26 mouse cellular contexts compared by ENCODE assay signal in the genomic region with DNA sequence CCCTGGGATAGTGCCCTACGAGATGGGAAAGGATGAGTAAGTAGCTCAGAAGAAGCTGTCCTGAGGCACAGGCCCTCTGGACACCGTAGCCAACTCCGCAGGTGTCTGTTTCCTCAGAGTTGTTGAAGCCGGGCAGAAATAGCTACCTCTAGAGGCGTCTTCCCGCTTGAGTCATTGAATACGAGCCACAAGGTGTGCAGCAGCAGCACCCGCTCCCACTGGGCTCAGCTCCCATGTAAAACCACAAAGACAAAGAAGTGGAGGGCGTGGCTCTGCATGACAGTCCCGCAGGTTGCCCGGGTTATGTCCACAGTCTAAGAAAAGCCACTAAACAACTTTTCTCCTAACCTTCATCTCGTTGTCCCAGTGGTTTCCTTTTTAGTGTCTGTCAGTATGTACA. TPM values are rescaled to one million over a fixed set of nuclear protein-coding genes. Genes with fewer than 3 reads are reported as not detected.
DNase-seq lines count a peak whose midpoint lies in the region; ATAC-seq and TF ChIP-seq lines count a peak whose summit lies in the region.
"Had no signal": no experiment of that assay in that cellular context is flagged by ENCODE, and none has a peak within 500 bp of the region (broad histone marks: within the 10 kb centered on the region; RNA-seq: fewer than 3 reads in every experiment).

No protein-coding gene starts in this region.

- TF ChIP-seq EP300 in lung, postnatal 0 days (IDR thresholded peaks at IDR 0.05), result no peak

- no peak for TF ChIP-seq POLR2A in lung, adult 2 months (IDR thresholded peaks at IDR 0.05; ENCODE audit: borderline replicate concordance, extremely low read depth, low read depth, low read length)

- no peak overlapping the region for H3K9ac ChIP-seq in embryonic facial prominence, embryonic 14.5 days (ENCODE audit: low read depth, low read length)
- no peak overlapping the region for H3K9ac ChIP-seq in lung, postnatal 0 days (replicated peaks; ENCODE audit: low read depth)
- H3K9ac ChIP-seq in midbrain, embryonic 11.5 days (ENCODE audit: low read length), result no peak overlapping the region
- H3K9ac ChIP-seq: embryonic facial prominence, embryonic 13.5 days; forebrain, embryonic 13.5 days; heart, embryonic 13.5 days; hindbrain, embryonic 15.5 days had no signal

- no peaks in the 10 kb centered on the region for H3K9me3 ChIP-seq in embryonic facial prominence, embryonic 14.5 days (ENCODE audit: control insufficient read depth, low read length)
- H3K9me3 ChIP-seq in embryonic facial prominence, embryonic 10.5 days, result no peaks in the 10 kb centered on the region
- no peaks in the 10 kb centered on the region for H3K9me3 ChIP-seq in lung, postnatal 0 days (ENCODE audit: low read length)
- H3K9me3 ChIP-seq in midbrain, embryonic 11.5 days (ENCODE audit: control insufficient read depth, low read length), result no peaks in the 10 kb centered on the region
- H3K9me3 ChIP-seq in midbrain, embryonic 10.5 days (replicated peaks), result no peaks in the 10 kb centered on the region
- H3K9me3 ChIP-seq: embryonic facial prominence, embryonic 13.5 days; forebrain, embryonic 10.5 days; forebrain, embryonic 13.5 days; heart, embryonic 10.5 days; heart, embryonic 13.5 days; hindbrain, embryonic 15.5 days had no signal

- no peaks in the 10 kb centered on the region for H3K27me3 ChIP-seq in embryonic facial prominence, embryonic 14.5 days (replicated peaks; ENCODE audit: control insufficient read depth, insufficient read depth, low read length)
- no peaks in the 10 kb centered on the region for H3K27me3 ChIP-seq in embryonic facial prominence, embryonic 10.5 days (replicated peaks; ENCODE audit: low read depth, poor library complexity, severe bottlenecking)
- H3K27me3 ChIP-seq in lung, postnatal 0 days (replicated peaks; ENCODE audit: insufficient read depth, low read length), result no peaks in the 10 kb centered on the region
- no peaks in the 10 kb centered on the region for H3K27me3 ChIP-seq in midbrain, embryonic 11.5 days (ENCODE audit: control insufficient read depth, insufficient read depth, low read length)
- H3K27me3 ChIP-seq in midbrain, embryonic 10.5 days (ENCODE audit: low read depth, poor library complexity, severe bottlenecking), result no peaks in the 10 kb centered on the region
- H3K27me3 ChIP-seq: embryonic facial prominence, embryonic 13.5 days; forebrain, embryonic 13.5 days; heart, embryonic 13.5 days; hindbrain, embryonic 15.5 days had no signal

- H3K4me2 ChIP-seq in embryonic facial prominence, embryonic 14.5 days (ENCODE audit: low read depth, low read length), result no peak overlapping the region
- H3K4me2 ChIP-seq in lung, postnatal 0 days (replicated peaks; ENCODE audit: low read depth, low read length), result no peak overlapping the region
- H3K4me2 ChIP-seq in midbrain, embryonic 11.5 days, result no peak overlapping the region
- H3K4me2 ChIP-seq: embryonic facial prominence, embryonic 13.5 days; forebrain, embryonic 13.5 days; heart, embryonic 13.5 days; hindbrain, embryonic 15.5 days had no signal

- DNase-seq in embryonic facial prominence, embryonic 14.5 days (ENCODE audit: low spot score), result peak; percentile 71
- DNase-seq in embryonic facial prominence, embryonic 10.5 days (ENCODE audit: low spot score), result no peak
- no peak for DNase-seq in lung, postnatal 0 days (ENCODE audit: low spot score)
- no peak for DNase-seq in lung, adult 2 months
- DNase-seq in midbrain, embryonic 11.5 days (ENCODE audit: low spot score, missing footprints), result peak; percentile 44
- DNase-seq in midbrain, embryonic 10.5 days (ENCODE audit: low spot score), result no peak
- DNase-seq in urinary bladder, postnatal 36 days (ENCODE audit: low spot score in 2 of 2), result peak; percentile 19 to 37
- DNase-seq in urinary bladder, postnatal 25 days (ENCODE audit: low spot score), result no peak
- DNase-seq: adrenal gland, adult 8-10 months; adrenal gland, postnatal 25 days; cerebellum, adult 11-12 months; cerebellum, adult 9-10 months; cerebellum, postnatal 14 days; gastrocnemius, postnatal 10 days; gastrocnemius, postnatal 36 days; heart, adult 2 months; heart, postnatal 14 days; heart, postnatal 4 days had no signal

- 54% methylated on average over 11 of the region's 12 CpGs for WGBS in embryonic facial prominence, embryonic 14.5 days
- 67% methylated on average over 12 of the region's 12 CpGs for WGBS in embryonic facial prominence, embryonic 10.5 days
- 58% methylated on average over 12 of the region's 12 CpGs for WGBS in lung, postnatal 0 days
- 65% methylated on average over 12 of the region's 12 CpGs for whole genome bisulfite sequencing in lung, adult 2 months
- WGBS in midbrain, embryonic 11.5 days, result 67% methylated on average over 12 of the region's 12 CpGs
- 71% methylated on average over 12 of the region's 12 CpGs for WGBS in midbrain, embryonic 10.5 days

- H3K27ac ChIP-seq in embryonic facial prominence, embryonic 14.5 days (replicated peaks; ENCODE audit: low read depth, low read length), result no peak overlapping the region
- H3K27ac ChIP-seq in embryonic facial prominence, embryonic 10.5 days (replicated peaks), result no peak overlapping the region
- H3K27ac ChIP-seq in lung, postnatal 0 days (ENCODE audit: low read length), result no peak overlapping the region
- no peak overlapping the region for H3K27ac ChIP-seq in midbrain, embryonic 11.5 days (ENCODE audit: low read depth, low read length)
- no peak overlapping the region for H3K27ac ChIP-seq in midbrain, embryonic 10.5 days (replicated peaks)
- H3K27ac ChIP-seq: embryonic facial prominence, embryonic 13.5 days; forebrain, embryonic 10.5 days; forebrain, embryonic 13.5 days; heart, adult 2 months; heart, embryonic 10.5 days; heart, embryonic 13.5 days; hindbrain, embryonic 15.5 days had no signal

- TF ChIP-seq CTCF in lung, postnatal 0 days (IDR thresholded peaks at IDR 0.05), result no peak
- TF ChIP-seq CTCF in lung, adult 2 months (IDR thresholded peaks at IDR 0.05; ENCODE audit: insufficient read depth, low read length), result no peak

- H3K4me3 ChIP-seq in embryonic facial prominence, embryonic 14.5 days (ENCODE audit: low read depth, low read length), result no peak overlapping the region
- no peak overlapping the region for H3K4me3 ChIP-seq in embryonic facial prominence, embryonic 10.5 days
- no peak overlapping the region for H3K4me3 ChIP-seq in lung, postnatal 0 days (ENCODE audit: low read depth, low read length)
- H3K4me3 ChIP-seq in lung, adult 2 months (replicated peaks; ENCODE audit: extremely low read depth, low read depth, low read length), result no peak overlapping the region
- H3K4me3 ChIP-seq in midbrain, embryonic 11.5 days (ENCODE audit: low read depth, low read length), result no peak overlapping the region
- H3K4me3 ChIP-seq in midbrain, embryonic 10.5 days, result no peak overlapping the region
- H3K4me3 ChIP-seq: embryonic facial prominence, embryonic 13.5 days; forebrain, embryonic 10.5 days; forebrain, embryonic 13.5 days; heart, adult 2 months; heart, embryonic 10.5 days; heart, embryonic 13.5 days; hindbrain, embryonic 15.5 days had no signal

- no peaks in the 10 kb centered on the region for H3K4me1 ChIP-seq in embryonic facial prominence, embryonic 14.5 days (ENCODE audit: control insufficient read depth, insufficient read depth, low read length)
- no peaks in the 10 kb centered on the region for H3K4me1 ChIP-seq in embryonic facial prominence, embryonic 10.5 days
- H3K4me1 ChIP-seq in lung, postnatal 0 days (ENCODE audit: insufficient read depth, low read depth, low read length), result no peaks in the 10 kb centered on the region
- H3K4me1 ChIP-seq in lung, adult 2 months (ENCODE audit: control insufficient read depth, insufficient read depth, low read length), result no peaks in the 10 kb centered on the region
- no peaks in the 10 kb centered on the region for H3K4me1 ChIP-seq in midbrain, embryonic 11.5 days (ENCODE audit: control insufficient read depth, insufficient read depth, low read length)
- H3K4me1 ChIP-seq in midbrain, embryonic 10.5 days, result no peaks in the 10 kb centered on the region
- H3K4me1 ChIP-seq: embryonic facial prominence, embryonic 13.5 days; forebrain, embryonic 10.5 days; forebrain, embryonic 13.5 days; heart, embryonic 10.5 days; heart, embryonic 13.5 days; hindbrain, embryonic 15.5 days had no signal

- ATAC-seq in embryonic facial prominence, embryonic 14.5 days (ENCODE audit: low read depth), result peak; percentile 57; the same call in 1 of the 2 replicates
- ATAC-seq in lung, postnatal 0 days, result peak; percentile 25; the same call in 1 of the 2 replicates
- ATAC-seq in midbrain, embryonic 11.5 days (ENCODE audit: low FRiP score), result no peak
- ATAC-seq: activated CD4-positive, CD25-positive, alpha-beta regulatory T cell, adult 4 months; forebrain, embryonic 13.5 days; forebrain, embryonic 16.5 days had no signal

- H3K36me3 ChIP-seq in embryonic facial prominence, embryonic 14.5 days (ENCODE audit: control insufficient read depth, insufficient read depth, low read length), result peaks cover 11% of the 10 kb centered on the region; the same call in 1 of the 2 replicates
- no peaks in the 10 kb centered on the region for H3K36me3 ChIP-seq in embryonic facial prominence, embryonic 10.5 days (replicated peaks)
- peaks cover 13% of the 10 kb centered on the region; the same call in 1 of the 2 replicates for H3K36me3 ChIP-seq in lung, postnatal 0 days (ENCODE audit: insufficient read depth, low read length)
- H3K36me3 ChIP-seq in midbrain, embryonic 11.5 days (ENCODE audit: control insufficient read depth, insufficient read depth, low read length), result no peaks in the 10 kb centered on the region
- H3K36me3 ChIP-seq in midbrain, embryonic 10.5 days, result 0 out of 2 replicates have a peak, but pooled peaks cover 6% of the 10 kb centered on the region
- H3K36me3 ChIP-seq: forebrain, embryonic 10.5 days had no signal

RNA-seq across cellular contexts. Expression of a gene that starts 56.4 kb away (rescaled TPM):
- 617 and 666 TPM in 2 replicates for polyA plus RNA-seq in embryonic facial prominence, embryonic 14.5 days (2014; fragmentation: Nextera tagmentation; extraction: Ambion mirVana)
- polyA plus RNA-seq in embryonic facial prominence, embryonic 10.5 days (2016; fragmentation: Nextera tagmentation; extraction: Ambion mirVana), result 895 and 919 TPM in 2 replicates
- 273 and 289 TPM in 2 replicates for polyA plus RNA-seq in lung, postnatal 0 days (2015; fragmentation: Nextera tagmentation; extraction: Ambion mirVana)
- 273 and 368 TPM in 2 replicates for polyA plus RNA-seq in lung, adult 2 months (2012; rRNA removed)
- polyA plus RNA-seq in midbrain, embryonic 11.5 days (2014; fragmentation: Nextera tagmentation; extraction: Ambion mirVana), result 893 and 966 TPM in 2 replicates
- 946 and 962 TPM in 2 replicates for polyA plus RNA-seq in midbrain, embryonic 10.5 days (2016; fragmentation: Nextera tagmentation; extraction: Ambion mirVana)

Comparison
In these comparisons a context has a peak if more than half of its experiments do, and no peak if none do; other contexts are left out.
1. DNase-seq: peak in embryonic facial prominence, embryonic 14.5 days (single experiment), midbrain, embryonic 11.5 days (single experiment) and urinary bladder, postnatal 36 days (2 of 2); none in embryonic facial prominence, embryonic 10.5 days (single experiment), lung, postnatal 0 days (single experiment), lung, adult 2 months (single experiment), midbrain, embryonic 10.5 days (single experiment) and urinary bladder, postnatal 25 days (single experiment).